ENCODE assay signal across 11 mouse cellular contexts in the genomic region with DNA sequence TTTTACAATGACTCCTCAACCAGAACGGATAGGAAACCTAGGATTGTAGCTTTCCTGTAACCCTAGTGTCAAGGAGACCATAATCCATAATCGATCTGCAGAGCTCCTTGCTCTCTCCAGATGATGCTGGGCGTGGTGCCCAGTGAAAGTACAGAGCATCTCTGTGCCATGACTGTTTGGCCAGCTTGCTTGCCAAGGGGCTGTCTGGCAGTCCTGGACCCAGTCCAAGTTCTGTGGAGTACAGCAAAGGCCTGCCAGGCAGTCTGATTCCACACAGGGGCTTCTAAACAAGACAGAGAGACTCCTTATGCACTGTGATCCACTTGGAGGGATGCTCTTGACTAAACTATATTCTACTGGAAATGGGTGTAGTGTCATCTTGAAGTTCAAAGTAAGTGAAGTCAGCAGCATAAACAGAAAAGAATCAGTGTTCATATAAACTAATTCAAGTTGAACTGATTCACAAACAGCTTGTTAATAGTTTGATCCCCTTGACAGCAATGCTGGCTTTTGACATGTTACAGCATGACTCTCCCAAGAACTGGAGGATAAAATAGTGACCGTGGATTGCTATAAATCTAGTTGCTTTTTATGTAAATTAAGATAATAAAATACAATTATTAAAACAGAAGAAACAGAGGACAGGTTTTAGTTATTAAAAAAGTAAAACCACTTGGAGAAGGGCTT.
A peak's percentile ranks its signal among the peaks of the same experiment; 100 is the strongest.
DNase-seq lines count a peak whose midpoint lies in the region; ATAC-seq and TF ChIP-seq lines count a peak whose summit lies in the region.
"Had no signal": no experiment of that assay in that cellular context is flagged by ENCODE, and none has a peak within 500 bp of the region (broad histone marks: within the 10 kb centered on the region; RNA-seq: fewer than 3 reads in every experiment).

No protein-coding gene starts in this region.

- H3K9me3 ChIP-seq in lung, postnatal 0 days (ENCODE audit: low read length) = no peaks in the 10 kb centered on the region
- H3K9me3 ChIP-seq: embryonic facial prominence, embryonic 12.5 days; G1E had no signal

- no peak overlapping the region for H3K4me3 ChIP-seq in lung, postnatal 0 days (ENCODE audit: low read depth, low read length)
- H3K4me3 ChIP-seq: embryonic facial prominence, embryonic 12.5 days had no signal

- H3K4me2 ChIP-seq in lung, postnatal 0 days (replicated peaks; ENCODE audit: low read depth, low read length) = no peak overlapping the region
- H3K4me2 ChIP-seq: embryonic facial prominence, embryonic 12.5 days had no signal

- no peaks in the 10 kb centered on the region for H3K27me3 ChIP-seq in lung, postnatal 0 days (replicated peaks; ENCODE audit: insufficient read depth, low read length)
- H3K27me3 ChIP-seq: embryonic facial prominence, embryonic 12.5 days had no signal

- 54% methylated on average over 4 of the region's 4 CpGs for WGBS in lung, postnatal 0 days

- TF ChIP-seq CTCF in lung, postnatal 0 days (IDR thresholded peaks at IDR 0.05) = no peak

- no peak for ATAC-seq in megakaryocyte progenitor cell, adult 5-6 weeks (replicated peaks; ENCODE audit: poor library complexity)
- no peak for ATAC-seq in lung, postnatal 0 days

- intact Hi-C loops in left cerebral cortex, postnatal 36 days (cut with DNase I) = no loop called here

- no peak overlapping the region for H3K9ac ChIP-seq in lung, postnatal 0 days (replicated peaks; ENCODE audit: low read depth)
- H3K9ac ChIP-seq: embryonic facial prominence, embryonic 12.5 days had no signal

- H3K27ac ChIP-seq in lung, postnatal 0 days (ENCODE audit: low read length) = no peak overlapping the region
- H3K27ac ChIP-seq: embryonic facial prominence, embryonic 12.5 days had no signal

- TF ChIP-seq EP300 in lung, postnatal 0 days (IDR thresholded peaks at IDR 0.05) = no peak

- H3K4me1 ChIP-seq in lung, postnatal 0 days (ENCODE audit: insufficient read depth, low read depth, low read length) = no peaks in the 10 kb centered on the region
- H3K4me1 ChIP-seq: embryonic facial prominence, embryonic 12.5 days had no signal

- no peaks in the 10 kb centered on the region for H3K36me3 ChIP-seq in lung, postnatal 0 days (ENCODE audit: insufficient read depth, low read length)
- H3K36me3 ChIP-seq: embryonic facial prominence, embryonic 12.5 days; G1E had no signal

- peak; percentile 76 for DNase-seq in MN1 (ENCODE audit: low spot score)
- DNase-seq in brain, adult 2 months (ENCODE audit: low read depth, low spot score) = peak; percentile 85
- DNase-seq in frontal cortex, postnatal 14 days (ENCODE audit: low spot score in 2 of 2) = peak; percentile 66 to 73
- peak; percentile 32 to 42 for DNase-seq in left cerebral cortex, postnatal 36 days (ENCODE audit: low spot score in 2 of 2)
- DNase-seq in thymus, adult 18-20 months = no peak
- DNase-seq in gastrocnemius, postnatal 25 days = no peak
- no peak for DNase-seq in lung, postnatal 0 days (ENCODE audit: low spot score)
- DNase-seq: kidney, adult 8-10 months had no signal

Comparison
In these comparisons a context has a peak if more than half of its experiments do, and no peak if none do; other contexts are left out.
1. DNase-seq: peak in MN1 (single experiment), brain, adult 2 months (single experiment), frontal cortex, postnatal 14 days (2 of 2) and left cerebral cortex, postnatal 36 days (2 of 2); none in thymus, adult 18-20 months (0 of 2), gastrocnemius, postnatal 25 days (single experiment) and lung, postnatal 0 days (single experiment).